Mouse (Mus musculus): ENCODE data around the gene Axdnd1. TPM values are rescaled to one million over a fixed set of nuclear protein-coding genes. Genes with fewer than 3 reads are reported as not detected.

Axdnd1 gene
- total and polyA plus RNA-seq, 2 experiments from 2014 or later: not detected

- Histone ChIP-seq H3K9me3 (replicated peaks; ENCODE audit: control insufficient read depth, low read length) (no peaks in the 10 kb centered on the region), H3K27me3 (ENCODE audit: control insufficient read depth, insufficient read depth, low read length) (no peaks in the 10 kb centered on the region), H3K27ac (ENCODE audit: low read depth) (no peak overlapping the region), H3K4me1 (ENCODE audit: control insufficient read depth, insufficient read depth) (no peaks in the 10 kb centered on the region), H3K36me3 (replicated peaks; ENCODE audit: control insufficient read depth, insufficient read depth, low read length) (no peaks in the 10 kb centered on the region), H3K4me3 (ENCODE audit: low read depth, low read length) (no peak overlapping the region), H3K9ac (replicated peaks; ENCODE audit: low read depth, low read length) (no peak overlapping the region), H3K4me2 (ENCODE audit: low read depth, low read length) (no peak overlapping the region)
- DNase-seq (ENCODE audit: low spot score): no peak
- 73% methylated on average over 7 of the region's 7 CpGs for WGBS
- TF ChIP-seq EP300 (IDR thresholded peaks at IDR 0.05; ENCODE audit: low read depth): no peak
- ATAC-seq (ENCODE audit: insufficient read depth, low read depth): no peak
Observed at GRCm38 (mm10) chr1:156280131-156280530, 140.8 kb downstream of the Axdnd1 start.

- Histone ChIP-seq H3K4me1 (ENCODE audit: control insufficient read depth, insufficient read depth) (no peaks in the 10 kb centered on the region), H3K4me2 (ENCODE audit: low read depth, low read length) (no peak overlapping the region), H3K9me3 (replicated peaks; ENCODE audit: control insufficient read depth, low read length) (no peaks in the 10 kb centered on the region), H3K4me3 (ENCODE audit: low read depth, low read length) (no peak overlapping the region), H3K27me3 (ENCODE audit: control insufficient read depth, insufficient read depth, low read length) (no peaks in the 10 kb centered on the region), H3K9ac (replicated peaks; ENCODE audit: low read depth, low read length) (no peak overlapping the region), H3K36me3 (replicated peaks; ENCODE audit: control insufficient read depth, insufficient read depth, low read length) (no peaks in the 10 kb centered on the region), H3K27ac (ENCODE audit: low read depth) (no peak overlapping the region)
- ATAC-seq (ENCODE audit: insufficient read depth, low read depth): no peak
- WGBS: 71% methylated on average over 7 of the region's 7 CpGs
- TF ChIP-seq EP300 (IDR thresholded peaks at IDR 0.05; ENCODE audit: low read depth) (no peak), CTCF (IDR thresholded peaks at IDR 0.05; ENCODE audit: low read depth) (no peak)
- no peak for DNase-seq (ENCODE audit: low spot score)
Observed at GRCm38 (mm10) chr1:156273647-156274046, 147.3 kb downstream of the Axdnd1 start.

Other genes with a start within 250 kb of the Axdnd1 start
- gene Fam163a, start 216.1 kb downstream of the Axdnd1 start, total RNA-seq (2014; rRNA removed; ENCODE audit: low replicate concordance): 1.8 and 2.8 TPM in 2 replicates
- 1.0 and 1.6 TPM in 2 replicates for gene Fam163a, start 216.1 kb downstream of the Axdnd1 start, polyA plus RNA-seq (2015; fragmentation: Nextera tagmentation; extraction: Ambion mirVana)
- gene Tdrd5, start 117.5 kb downstream of the Axdnd1 start, total RNA-seq (2014; rRNA removed; ENCODE audit: low replicate concordance): 0.31 TPM in 1 of 2 replicates, not detected in the other
- gene Tdrd5, start 117.5 kb downstream of the Axdnd1 start, polyA plus RNA-seq (2015; fragmentation: Nextera tagmentation; extraction: Ambion mirVana): 0.03 TPM in 1 of 2 replicates, not detected in the other
- not detected in 2 replicates for gene Nphs2, start 110.4 kb downstream of the Axdnd1 start, total RNA-seq (2014; rRNA removed; ENCODE audit: low replicate concordance)
- 0.04 TPM in 1 of 2 replicates, not detected in the other for gene Nphs2, start 110.4 kb downstream of the Axdnd1 start, polyA plus RNA-seq (2015; fragmentation: Nextera tagmentation; extraction: Ambion mirVana)
- gene Gm2000, start 55.1 kb downstream of the Axdnd1 start, total RNA-seq (2014; rRNA removed; ENCODE audit: low replicate concordance): 790 and 865 TPM in 2 replicates
- gene Gm2000, start 55.1 kb downstream of the Axdnd1 start, polyA plus RNA-seq (2015; fragmentation: Nextera tagmentation; extraction: Ambion mirVana): 405 and 419 TPM in 2 replicates
- gene Soat1, start 53.2 kb upstream of the Axdnd1 start, total RNA-seq (2014; rRNA removed; ENCODE audit: low replicate concordance): 47.3 and 75.3 TPM in 2 replicates
- 8.6 and 12.3 TPM in 2 replicates for gene Soat1, start 53.2 kb upstream of the Axdnd1 start, polyA plus RNA-seq (2015; fragmentation: Nextera tagmentation; extraction: Ambion mirVana)
- 9.1 and 13.9 TPM in 2 replicates for gene Gm10031, start 102.9 kb upstream of the Axdnd1 start, total RNA-seq (2014; rRNA removed; ENCODE audit: low replicate concordance)
- 0.33 and 0.45 TPM in 2 replicates for gene Gm10031, start 102.9 kb upstream of the Axdnd1 start, polyA plus RNA-seq (2015; fragmentation: Nextera tagmentation; extraction: Ambion mirVana)
- 11.7 and 12.9 TPM in 2 replicates for gene Abl2, start 137.6 kb upstream of the Axdnd1 start, total RNA-seq (2014; rRNA removed; ENCODE audit: low replicate concordance)
- gene Abl2, start 137.6 kb upstream of the Axdnd1 start, polyA plus RNA-seq (2015; fragmentation: Nextera tagmentation; extraction: Ambion mirVana): 1.7 and 2.0 TPM in 2 replicates

Data from heart, postnatal 0 days (tissue).